Mouse (Mus musculus) myocyte (in vitro differentiated cells): ENCODE data around the gene Gm5134. TPM values are rescaled to one million over a fixed set of nuclear protein-coding genes. Genes with fewer than 3 reads are reported as not detected.

Experiments
- H3K27me3 ChIP-seq: one replicate; pipeline ENCODE4 v1.6.1; 2011; ENCODE audit not compliant: control insufficient read depth, insufficient read depth, insufficient read length
- H3K36me3 ChIP-seq: one replicate; pipeline ENCODE4 v1.6.1; 2011; ENCODE audit not compliant: control insufficient read depth, insufficient read depth
- H3K4me2 ChIP-seq: one replicate; pipeline ENCODE4 v1.6.1; 2011; ENCODE audit warnings: low read depth, control low read depth
- H3K4me3 ChIP-seq: one replicate; pipeline ENCODE4 v1.5.1; 2011; ENCODE audit warnings: mild to moderate bottlenecking, control low read depth, moderate library complexity
- H3K79me2 ChIP-seq: one replicate; pipeline ENCODE4 v1.6.1; 2011; ENCODE audit not compliant: control insufficient read depth, insufficient read depth
- H3ac ChIP-seq: one replicate; pipeline ENCODE4 v1.6.1; 2011; ENCODE audit not compliant: control insufficient read depth, insufficient read length
- CEBPB ChIP-seq: IDR thresholded peaks from 2 replicates; pipeline ENCODE4 v1.6.1; 2011; ENCODE audit warnings: mild to moderate bottlenecking, moderate library complexity; ENCODE audit not compliant: poor library complexity, insufficient read depth, severe bottlenecking
- E2F4 ChIP-seq: IDR thresholded peaks from one replicate; pipeline ENCODE4 v1.6.1; 2011; ENCODE audit warnings: mild to moderate bottlenecking, control low read depth, moderate library complexity; ENCODE audit not compliant: insufficient read depth
- MAX ChIP-seq: IDR thresholded peaks from one replicate; pipeline ENCODE4 v1.6.1; 2011; ENCODE audit warnings: low read depth, mild to moderate bottlenecking, control low read depth
- MYOD1 ChIP-seq, 3 experiments: IDR thresholded peaks; one replicate each; pipeline ENCODE4 v1.6.1; 2011; ENCODE audit warnings: control low read depth in 2 of 3, low read depth in 2 of 3, mild to moderate bottlenecking in 2 of 3, moderate library complexity in 1 of 3; ENCODE audit not compliant: insufficient read length in 2 of 3, control insufficient read depth in 1 of 3
- MYOG ChIP-seq, 3 experiments: IDR thresholded peaks; one replicate each; pipeline ENCODE4 v1.6.1; 2011; ENCODE audit warnings: control low read depth in 2 of 3, low read depth in 2 of 3, mild to moderate bottlenecking in 2 of 3; ENCODE audit not compliant: insufficient read length in 2 of 3, control insufficient read depth in 1 of 3, insufficient read depth in 1 of 3
- POLR2A ChIP-seq: IDR thresholded peaks from one replicate; pipeline ENCODE4 v1.6.1; 2011; ENCODE audit warnings: low read depth, mild to moderate bottlenecking, control low read depth, moderate library complexity; ENCODE audit not compliant: insufficient read length
- POLR2AphosphoS2 ChIP-seq: IDR thresholded peaks from one replicate; pipeline ENCODE4 v1.6.1; 2011; ENCODE audit warnings: low read depth, control low read depth; ENCODE audit not compliant: insufficient read length
- REST ChIP-seq: IDR thresholded peaks from one replicate; pipeline ENCODE4 v1.6.1; 2011; ENCODE audit warnings: mild to moderate bottlenecking, control low read depth, moderate library complexity; ENCODE audit not compliant: insufficient read depth, insufficient read length
- SRF ChIP-seq: IDR thresholded peaks from one replicate; pipeline ENCODE4 v1.6.1; 2011; ENCODE audit warnings: low read depth; ENCODE audit not compliant: control insufficient read depth, insufficient read length
- TCF12 ChIP-seq: IDR thresholded peaks from one replicate; pipeline ENCODE4 v1.6.1; 2011; ENCODE audit warnings: mild to moderate bottlenecking, control low read depth; ENCODE audit not compliant: poor library complexity, insufficient read depth, severe bottlenecking
- TCF3 ChIP-seq: IDR thresholded peaks from one replicate; pipeline ENCODE4 v1.6.1; 2011; ENCODE audit warnings: low read depth, control low read depth; ENCODE audit not compliant: insufficient read length
- USF1 ChIP-seq: IDR thresholded peaks from one replicate; pipeline ENCODE4 v1.6.1; 2011; ENCODE audit warnings: low read depth, mild to moderate bottlenecking, control low read depth, moderate library complexity
- polyA plus RNA-seq: library from polyadenylated mRNA; unstranded; fragments of >200 nt; fragmentation: generic; extraction: Trizol; gene quantifications from one replicate; pipeline ENCODE4 v1.2.1, GENCODE M21; 2012; ENCODE audit warnings: missing spikeins

Gene Gm5134
- polyA plus RNA-seq, 1 experiment = 0.01 TPM

DNA sequence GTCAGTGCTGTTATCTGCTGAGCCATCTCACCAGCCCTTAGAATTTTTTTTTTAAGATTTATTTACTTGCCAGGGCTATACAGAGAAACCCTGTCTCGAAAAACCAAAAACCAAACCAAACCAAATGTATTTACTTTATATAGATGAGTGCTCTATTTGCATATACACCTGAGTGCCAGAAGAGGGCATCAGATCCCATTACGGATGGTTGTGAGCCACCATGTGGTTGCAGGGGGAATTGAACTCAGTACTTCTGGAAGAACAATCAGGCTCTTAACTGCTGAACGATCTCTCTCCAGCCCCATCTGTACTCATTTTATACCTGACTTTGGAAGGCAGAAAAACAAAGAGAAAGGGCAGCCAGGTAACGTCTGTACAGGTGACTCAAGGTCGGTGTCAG, 20.9 kb downstream of the Gm5134 start:
- Histone ChIP-seq H3K4me2 (no peak overlapping the region), H3K4me3 (no peak overlapping the region), H3K79me2 (no peaks in the 10 kb centered on the region), H3K27me3 (peaks cover 4% of the 10 kb centered on the region), H3K36me3 (no peaks in the 10 kb centered on the region), H3ac (no peak overlapping the region)
- TF ChIP-seq TCF12 = no peak
- no peak for TF ChIP-seq REST
- no peak for TF ChIP-seq TCF3
- TF ChIP-seq CEBPB = no peak
- no peak for TF ChIP-seq MAX
- no peak for TF ChIP-seq MYOD1 (IDR thresholded peaks at IDR 0.05; ENCODE audit: control insufficient read depth in 1 of 3, insufficient read length in 2 of 3, low read depth in 2 of 3)
- TF ChIP-seq USF1 = no peak
- TF ChIP-seq POLR2AphosphoS2 = no peak
- no peak for TF ChIP-seq MYOG (IDR thresholded peaks at IDR 0.05; ENCODE audit: control insufficient read depth in 1 of 3, insufficient read depth in 1 of 3, insufficient read length in 2 of 3, low read depth in 2 of 3)
- TF ChIP-seq SRF = no peak
- TF ChIP-seq E2F4 = no peak
- TF ChIP-seq POLR2A = no peak

- Histone ChIP-seq H3K79me2 (no peaks in the 10 kb centered on the region), H3ac (no peak overlapping the region), H3K36me3 (no peaks in the 10 kb centered on the region), H3K27me3 (peaks cover 4% of the 10 kb centered on the region), H3K4me3 (no peak overlapping the region), H3K4me2 (no peak overlapping the region)
- no peak for TF ChIP-seq MYOD1 (IDR thresholded peaks at IDR 0.05; ENCODE audit: control insufficient read depth in 1 of 3, insufficient read length in 2 of 3, low read depth in 2 of 3)
- TF ChIP-seq USF1 = no peak
- no peak for TF ChIP-seq REST
- TF ChIP-seq CEBPB = no peak
- TF ChIP-seq TCF3 = no peak
- no peak for TF ChIP-seq MAX
- TF ChIP-seq POLR2A = no peak
- TF ChIP-seq POLR2AphosphoS2 = no peak
- TF ChIP-seq TCF12 = no peak
- no peak for TF ChIP-seq MYOG (IDR thresholded peaks at IDR 0.05; ENCODE audit: control insufficient read depth in 1 of 3, insufficient read depth in 1 of 3, insufficient read length in 2 of 3, low read depth in 2 of 3)
- no peak for TF ChIP-seq SRF
- no peak for TF ChIP-seq E2F4
These were observed 24.0 kb downstream of the Gm5134 start for GRCm38 (mm10) chr10:75978119-75978834.

DNA sequence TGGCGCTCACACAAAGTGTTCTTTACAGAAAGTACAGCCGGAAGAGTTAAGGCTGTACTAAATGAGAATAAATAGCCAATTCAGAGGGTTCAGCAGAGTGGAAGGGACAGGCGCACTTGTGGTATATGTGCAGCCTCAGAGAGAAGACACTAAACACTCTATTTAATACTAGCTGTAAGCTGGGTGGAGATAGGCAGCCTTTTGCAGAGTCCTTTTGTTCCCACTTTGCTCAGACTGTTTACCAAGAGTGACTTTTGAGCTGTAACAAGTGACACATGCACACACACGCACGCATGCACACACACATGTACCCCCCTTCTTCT, 24.5 kb downstream of the Gm5134 start:
- Histone ChIP-seq H3ac (no peak overlapping the region), H3K36me3 (no peaks in the 10 kb centered on the region), H3K4me2 (no peak overlapping the region), H3K79me2 (no peaks in the 10 kb centered on the region), H3K4me3 (no peak overlapping the region), H3K27me3 (peaks cover 4% of the 10 kb centered on the region)
- TF ChIP-seq CEBPB (no peak), MYOG (IDR thresholded peaks at IDR 0.05; ENCODE audit: control insufficient read depth in 1 of 3, insufficient read depth in 1 of 3, insufficient read length in 2 of 3, low read depth in 2 of 3) (no peak)

GRCm38 (mm10) chr10:75979432-75979831, 25.1 kb downstream of the Gm5134 start:
- Histone ChIP-seq H3K4me3 (no peak overlapping the region), H3K27me3 (peaks cover 4% of the 10 kb centered on the region), H3K4me2 (no peak overlapping the region), H3K36me3 (no peaks in the 10 kb centered on the region), H3ac (no peak overlapping the region), H3K79me2 (no peaks in the 10 kb centered on the region)
- no peak for TF ChIP-seq REST
- TF ChIP-seq SRF = no peak
- no peak for TF ChIP-seq E2F4
- TF ChIP-seq MYOG (IDR thresholded peaks at IDR 0.05; ENCODE audit: control insufficient read depth in 1 of 3, insufficient read depth in 1 of 3, insufficient read length in 2 of 3, low read depth in 2 of 3) = no peak
- no peak for TF ChIP-seq TCF3
- no peak for TF ChIP-seq POLR2AphosphoS2
- no peak for TF ChIP-seq USF1
- no peak for TF ChIP-seq POLR2A
- TF ChIP-seq TCF12 = no peak
- TF ChIP-seq CEBPB = no peak
- no peak for TF ChIP-seq MYOD1 (IDR thresholded peaks at IDR 0.05; ENCODE audit: control insufficient read depth in 1 of 3, insufficient read length in 2 of 3, low read depth in 2 of 3)
- no peak for TF ChIP-seq MAX

DNA sequence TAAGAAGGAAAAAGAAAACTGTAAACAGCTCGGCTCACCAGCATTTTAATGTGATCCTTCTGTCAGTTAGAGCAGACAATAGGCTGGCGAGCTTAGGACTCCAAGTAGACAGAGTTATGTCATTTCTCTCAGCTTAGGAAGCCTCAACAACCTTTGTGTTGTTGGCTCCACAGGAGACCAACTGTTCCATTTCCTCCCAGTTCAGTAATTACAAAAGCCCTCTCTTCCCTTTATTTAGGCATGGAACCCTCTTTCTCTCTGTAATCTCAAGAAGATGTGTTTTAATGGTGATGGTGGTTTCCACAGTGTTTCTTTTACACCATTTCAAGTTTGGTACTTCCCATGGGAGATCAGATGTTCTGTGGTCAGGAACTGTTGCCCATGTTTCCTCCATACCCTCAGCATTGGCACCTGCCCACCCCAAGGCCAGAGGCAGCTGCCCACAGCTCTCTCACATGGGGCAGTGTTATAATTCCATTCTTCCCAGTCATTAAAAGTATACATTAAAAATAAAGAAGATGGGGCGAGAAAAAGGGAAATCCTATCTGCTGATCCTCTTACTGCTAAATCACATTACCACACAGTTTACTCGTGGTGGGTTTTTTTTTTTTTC, 36.2 kb downstream of the Gm5134 start:
- TF ChIP-seq MYOD1 (IDR thresholded peaks at IDR 0.05; ENCODE audit: control insufficient read depth in 1 of 3, insufficient read length in 2 of 3, low read depth in 2 of 3) (peak in 2 of 3 experiments; percentile 81 to 90), TCF3 (peak; percentile 51), MYOG (IDR thresholded peaks at IDR 0.05; ENCODE audit: control insufficient read depth in 1 of 3, insufficient read depth in 1 of 3, insufficient read length in 2 of 3, low read depth in 2 of 3) (peak in 2 of 3 experiments; percentile 76 to 88), CEBPB (no peak), MAX (no peak), TCF12 (peak; percentile 58)
- peaks cover 19% of the 10 kb centered on the region for H3K27me3 ChIP-seq
- no peak overlapping the region for H3K4me3 ChIP-seq
- no peaks in the 10 kb centered on the region for H3K36me3 ChIP-seq
- H3K4me2 ChIP-seq = peak overlapping the region; percentile 7
- H3K79me2 ChIP-seq = no peaks in the 10 kb centered on the region
- no peak overlapping the region for H3ac ChIP-seq
